Mouse (Mus musculus): ENCODE data around the gene Fgfr2. TPM values are rescaled to one million over a fixed set of nuclear protein-coding genes. Genes with fewer than 3 reads are reported as not detected.
"Not testable (repeated sequence)": the region's sequence is repeated elsewhere in the genome, so short reads cannot be mapped to it uniquely, and the experiment has no call there.

The Fgfr2 gene
- polyA plus RNA-seq, 1 experiment from 2014 or later, result 11.2 TPM

DNA sequence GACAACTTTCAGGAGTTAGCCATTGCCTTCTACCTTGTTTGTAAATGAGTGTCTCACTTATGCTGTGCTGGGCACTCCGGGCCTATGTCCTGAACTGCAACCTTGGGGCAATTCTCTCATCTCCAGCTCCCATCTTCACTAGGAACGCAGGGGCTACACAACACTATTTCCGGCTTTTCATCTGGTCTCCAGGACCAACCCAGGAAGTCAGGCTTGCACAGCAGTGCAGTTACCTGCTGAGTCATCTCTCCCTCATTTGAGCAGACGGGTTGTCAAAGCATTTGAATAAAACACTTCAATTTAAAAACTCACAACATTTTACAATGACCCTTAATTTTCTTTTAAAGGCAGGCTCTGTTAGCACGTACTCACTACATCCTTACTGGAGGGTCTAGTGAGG, 2612.9 kb downstream of the Fgfr2 start:
- Histone ChIP-seq H3K9ac (replicated peaks) (no peak overlapping the region), H3K27me3 (ENCODE audit: insufficient read depth, low read length) (no peaks in the 10 kb centered on the region), H3K9me3 (ENCODE audit: low read length) (no peaks in the 10 kb centered on the region), H3K4me2 (ENCODE audit: low read depth, low read length) (no peak overlapping the region), H3K27ac (ENCODE audit: low read depth) (no peak overlapping the region), H3K36me3 (replicated peaks; ENCODE audit: insufficient read depth, low read length) (peaks cover 42% of the 10 kb centered on the region), H3K4me1 (ENCODE audit: insufficient read depth) (no peaks in the 10 kb centered on the region), H3K4me3 (ENCODE audit: low read depth, low read length) (no peak overlapping the region)
- TF ChIP-seq CTCF (IDR thresholded peaks at IDR 0.05; ENCODE audit: low read depth) (no peak), EP300 (IDR thresholded peaks at IDR 0.05; ENCODE audit: low read depth) (no peak)
- ATAC-seq, result no peak
- no peak for DNase-seq
- WGBS (ENCODE audit: insufficient replicate concordance), result 68% methylated on average over 5 of the region's 5 CpGs

- DNase-seq (no peak), ATAC-seq (no peak)
- 88% methylated on average over 5 of the region's 5 CpGs for WGBS (ENCODE audit: insufficient replicate concordance)
- H3K4me3 ChIP-seq (ENCODE audit: low read depth, low read length), result no peak overlapping the region
- H3K36me3 ChIP-seq (replicated peaks; ENCODE audit: insufficient read depth, low read length), result peaks cover 50% of the 10 kb centered on the region
- H3K9ac ChIP-seq (replicated peaks), result no peak overlapping the region
- no peaks in the 10 kb centered on the region for H3K9me3 ChIP-seq (ENCODE audit: low read length)
- no peak overlapping the region for H3K27ac ChIP-seq (ENCODE audit: low read depth)
- TF ChIP-seq EP300 (IDR thresholded peaks at IDR 0.05; ENCODE audit: low read depth), result no peak
- no peak for TF ChIP-seq CTCF (IDR thresholded peaks at IDR 0.05; ENCODE audit: low read depth)
- H3K4me2 ChIP-seq (ENCODE audit: low read depth, low read length), result no peak overlapping the region
- H3K27me3 ChIP-seq (ENCODE audit: insufficient read depth, low read length), result no peaks in the 10 kb centered on the region
- H3K4me1 ChIP-seq (ENCODE audit: insufficient read depth), result no peaks in the 10 kb centered on the region
These were observed 2620.1 kb downstream of the Fgfr2 start for GRCm38 (mm10) chr7:130503006-130503405.

- ATAC-seq, result no peak
- WGBS (ENCODE audit: insufficient replicate concordance), result 26% methylated on average over 1 of the region's 1 CpGs
- Histone ChIP-seq H3K36me3 (replicated peaks; ENCODE audit: insufficient read depth, low read length) (peaks cover 38% of the 10 kb centered on the region), H3K4me2 (ENCODE audit: low read depth, low read length) (no peak overlapping the region), H3K4me3 (ENCODE audit: low read depth, low read length) (no peak overlapping the region), H3K27ac (ENCODE audit: low read depth) (no peak overlapping the region), H3K4me1 (ENCODE audit: insufficient read depth) (no peaks in the 10 kb centered on the region), H3K9ac (replicated peaks) (no peak overlapping the region), H3K27me3 (ENCODE audit: insufficient read depth, low read length) (no peaks in the 10 kb centered on the region), H3K9me3 (ENCODE audit: low read length) (no peaks in the 10 kb centered on the region)
- DNase-seq, result no peak
- TF ChIP-seq CTCF (IDR thresholded peaks at IDR 0.05; ENCODE audit: low read depth) (no peak), EP300 (IDR thresholded peaks at IDR 0.05; ENCODE audit: low read depth) (no peak)
These were observed 2621.7 kb downstream of the Fgfr2 start for GRCm38 (mm10) chr7:130501499-130501898.

GRCm38 (mm10) chr7:130493346-130493745, 2629.8 kb downstream of the Fgfr2 start:
- no peak for ATAC-seq
- Histone ChIP-seq H3K4me3 (ENCODE audit: low read depth, low read length) (no peak overlapping the region), H3K9ac (replicated peaks) (no peak overlapping the region), H3K27ac (ENCODE audit: low read depth) (no peak overlapping the region), H3K4me1 (ENCODE audit: insufficient read depth) (0 out of 2 replicates have a peak, but pooled peaks cover 3% of the 10 kb centered on the region), H3K27me3 (ENCODE audit: insufficient read depth, low read length) (no peaks in the 10 kb centered on the region), H3K9me3 (ENCODE audit: low read length) (no peaks in the 10 kb centered on the region), H3K36me3 (replicated peaks; ENCODE audit: insufficient read depth, low read length) (peaks cover 3% of the 10 kb centered on the region; the same call in 1 of the 2 replicates), H3K4me2 (ENCODE audit: low read depth, low read length) (no peak overlapping the region)
- DNase-seq, result no peak
- WGBS (ENCODE audit: insufficient replicate concordance), result 77% methylated on average over 3 of the region's 3 CpGs
- TF ChIP-seq CTCF (IDR thresholded peaks at IDR 0.05; ENCODE audit: low read depth) (no peak), EP300 (IDR thresholded peaks at IDR 0.05; ENCODE audit: low read depth) (no peak)

DNA sequence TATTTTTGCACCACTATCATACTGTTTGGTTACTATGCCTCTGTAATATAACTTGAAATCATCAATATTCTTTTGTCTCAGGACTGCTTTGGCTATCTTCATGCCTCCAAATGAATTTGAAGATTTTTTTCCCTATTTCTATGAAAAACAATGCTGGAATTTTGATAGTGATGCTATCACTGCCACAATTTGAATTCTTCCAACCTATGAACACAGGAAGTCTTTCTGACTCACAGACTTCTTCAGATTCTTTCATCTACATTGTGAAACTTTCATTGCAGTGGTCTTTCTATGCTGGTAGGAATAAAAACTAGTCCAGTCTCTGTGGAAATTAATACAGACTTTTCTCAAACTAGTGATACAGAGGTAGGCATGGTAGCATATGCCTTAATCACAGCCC, 2631.1 kb downstream of the Fgfr2 start:
- TF ChIP-seq CTCF (IDR thresholded peaks at IDR 0.05; ENCODE audit: low read depth), result no peak
- TF ChIP-seq EP300 (IDR thresholded peaks at IDR 0.05; ENCODE audit: low read depth), result no peak
- Histone ChIP-seq H3K4me2 (ENCODE audit: low read depth, low read length) (no peak overlapping the region), H3K9me3 (ENCODE audit: low read length) (no peaks in the 10 kb centered on the region), H3K27me3 (ENCODE audit: insufficient read depth, low read length) (no peaks in the 10 kb centered on the region), H3K27ac (ENCODE audit: low read depth) (no peak overlapping the region), H3K4me1 (ENCODE audit: insufficient read depth) (0 out of 2 replicates have a peak, but pooled peaks cover 3% of the 10 kb centered on the region), H3K36me3 (replicated peaks; ENCODE audit: insufficient read depth, low read length) (no peaks in the 10 kb centered on the region; the same call in 1 of the 2 replicates), H3K4me3 (ENCODE audit: low read depth, low read length) (no peak overlapping the region), H3K9ac (replicated peaks) (no peak overlapping the region)
- DNase-seq, result no peak
- ATAC-seq, result no peak

DNA sequence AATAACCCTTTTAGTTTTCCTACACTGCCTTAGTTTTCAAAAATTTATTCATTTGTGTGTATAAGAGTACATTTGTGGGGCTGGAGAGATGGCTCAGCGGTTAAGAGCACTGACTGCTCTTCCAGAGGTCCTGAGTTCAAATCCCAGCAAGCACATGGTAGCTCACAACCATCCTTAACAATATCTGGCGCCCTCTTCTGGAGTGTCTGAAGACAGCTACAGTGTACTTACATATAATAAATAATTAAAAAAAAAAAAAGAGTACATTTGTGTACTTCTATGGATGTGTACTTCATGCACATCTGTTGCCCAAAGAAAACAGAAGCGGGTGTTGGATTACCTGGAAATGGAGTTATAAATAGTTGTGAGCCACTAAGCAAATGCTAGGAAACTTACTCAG, 2644.1 kb downstream of the Fgfr2 start:
- H3K27ac ChIP-seq (ENCODE audit: low read depth); DNase-seq; H3K4me1 ChIP-seq (ENCODE audit: insufficient read depth); H3K9ac ChIP-seq (replicated peaks); H3K9me3 ChIP-seq (ENCODE audit: low read length); H3K4me3 ChIP-seq (ENCODE audit: low read depth, low read length); ATAC-seq; H3K27me3 ChIP-seq (ENCODE audit: insufficient read depth, low read length); H3K36me3 ChIP-seq (replicated peaks; ENCODE audit: insufficient read depth, low read length); H3K4me2 ChIP-seq (ENCODE audit: low read depth, low read length): not testable (repeated sequence)
- TF ChIP-seq CTCF (IDR thresholded peaks at IDR 0.05; ENCODE audit: low read depth), result peak; percentile 21
- WGBS (ENCODE audit: insufficient replicate concordance), result 78% methylated on average over 3 of the region's 3 CpGs

DNA sequence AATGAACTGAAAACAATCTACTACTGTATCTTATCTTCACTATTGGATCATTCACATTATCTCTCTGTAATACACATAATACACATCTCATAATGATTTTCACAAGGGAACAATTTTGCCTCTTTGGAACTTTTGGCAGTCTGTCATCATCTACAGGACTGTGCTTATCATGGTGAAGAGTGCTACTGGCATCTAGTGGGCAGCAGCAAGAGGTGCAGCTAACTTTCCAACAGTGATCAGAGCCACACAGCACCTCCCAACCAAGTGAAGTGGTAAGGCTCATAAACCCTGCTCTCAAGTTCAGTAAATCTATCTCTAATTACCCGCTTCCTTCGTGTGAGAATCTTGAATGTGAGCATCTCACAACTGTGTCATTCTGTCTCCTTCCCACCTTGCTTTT, 2647.2 kb downstream of the Fgfr2 start:
- Histone ChIP-seq H3K36me3 (replicated peaks; ENCODE audit: insufficient read depth, low read length) (0 out of 2 replicates have a peak, but pooled peaks cover 7% of the 10 kb centered on the region), H3K4me3 (ENCODE audit: low read depth, low read length) (no peak overlapping the region), H3K4me2 (ENCODE audit: low read depth, low read length) (no peak overlapping the region), H3K9ac (replicated peaks) (no peak overlapping the region), H3K27ac (ENCODE audit: low read depth) (no peak overlapping the region), H3K9me3 (ENCODE audit: low read length) (no peaks in the 10 kb centered on the region), H3K4me1 (ENCODE audit: insufficient read depth) (no peaks in the 10 kb centered on the region; the same call in 1 of the 2 replicates), H3K27me3 (ENCODE audit: insufficient read depth, low read length) (no peaks in the 10 kb centered on the region)
- peak; percentile 91 for TF ChIP-seq CTCF (IDR thresholded peaks at IDR 0.05; ENCODE audit: low read depth)
- no peak for TF ChIP-seq EP300 (IDR thresholded peaks at IDR 0.05; ENCODE audit: low read depth)
- DNase-seq, result peak; percentile 30
- ATAC-seq, result peak; percentile 48
- WGBS (ENCODE audit: insufficient replicate concordance), result 46% methylated on average over 2 of the region's 2 CpGs

Measured in liver, postnatal 0 days (tissue).